Mouse (Mus musculus): ENCODE data around the gene Kl. TPM values are rescaled to one million over a fixed set of nuclear protein-coding genes. Genes with fewer than 3 reads are reported as not detected.

The Kl gene
- total RNA-seq, 2 experiments from 2014 or later, result 3.2 to 5.6 TPM

DNA sequence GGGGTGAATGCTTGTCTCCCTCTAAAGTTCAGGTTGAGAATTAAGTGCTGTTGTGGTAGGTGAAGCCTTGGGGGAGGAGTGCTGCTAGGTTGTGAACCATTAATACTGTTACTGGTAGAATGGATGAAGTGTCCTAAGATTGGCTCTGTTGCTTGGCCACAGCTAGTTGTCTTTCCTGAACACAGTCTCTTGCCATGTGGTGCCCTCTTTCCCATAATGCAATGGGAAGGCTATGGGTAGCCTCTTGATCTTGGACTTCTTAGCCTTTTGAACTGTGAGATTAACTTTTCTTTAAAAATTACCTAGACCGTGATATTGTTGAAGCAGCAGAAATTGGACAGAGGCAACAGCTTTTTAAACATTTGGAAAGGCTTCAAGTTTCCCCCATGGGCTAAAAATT, 7.5 kb downstream of the Kl start:
- no peak for DNase-seq (ENCODE audit: low spot score in 2 of 2)
- intact Hi-C loops (cut with DNase I), result no loop called here

DNA sequence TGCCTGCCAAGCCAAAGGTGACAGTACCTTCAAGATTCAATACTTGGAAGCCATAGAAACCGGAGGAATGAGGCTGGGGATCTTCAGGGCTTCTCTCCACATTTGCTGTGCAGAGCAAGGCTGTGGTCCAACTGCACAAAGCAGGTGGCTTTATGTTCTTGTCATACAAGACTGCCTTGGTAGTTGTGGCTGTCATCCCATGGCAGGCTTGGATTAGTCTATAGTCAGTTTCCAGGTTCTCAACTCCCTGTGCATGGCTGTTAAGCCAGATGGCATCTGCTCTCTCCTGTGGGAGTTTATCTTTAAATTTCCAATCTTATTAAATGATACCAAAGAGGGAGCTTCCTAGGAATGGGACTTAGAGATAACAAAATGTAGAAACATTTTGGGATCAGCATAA, 9.2 kb downstream of the Kl start:
- intact Hi-C loops (cut with DNase I), result no loop called here
- peak in 1 of 2 experiments; percentile 33 for DNase-seq (ENCODE audit: low spot score in 2 of 2)

DNA sequence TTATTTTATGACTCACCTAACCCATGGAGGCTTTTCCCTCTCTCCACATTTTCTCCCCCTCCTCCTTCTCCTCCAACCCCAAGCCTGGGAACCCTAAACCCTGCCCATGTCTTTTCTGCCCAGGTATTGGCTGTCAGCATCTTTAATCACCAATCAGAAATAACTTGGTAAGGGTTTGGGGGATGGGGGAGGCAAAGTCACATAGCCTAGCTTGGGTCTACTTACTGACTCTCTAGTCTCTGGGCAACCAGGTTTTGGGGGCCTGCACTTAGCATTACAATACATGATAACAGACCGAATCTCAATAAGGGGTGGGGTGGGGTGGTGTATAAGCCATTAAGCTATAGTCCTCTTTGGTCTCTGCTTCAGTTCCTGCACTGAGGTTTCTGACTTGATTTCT, 10.3 kb downstream of the Kl start:
- intact Hi-C loops (cut with DNase I), result no loop called here
- no peak for DNase-seq (ENCODE audit: low spot score in 2 of 2)

- intact Hi-C loops (cut with DNase I), result no loop called here
Measured at GRCm38 (mm10) chr5:150967925-150968324, 15.5 kb downstream of the Kl start.

GRCm38 (mm10) chr5:150970551-150970950, 18.1 kb downstream of the Kl start:
- no peak for DNase-seq (ENCODE audit: low spot score in 2 of 2)
- intact Hi-C loops (cut with DNase I), result no loop called here

More at GRCm38 (mm10) chr5:150967925-150968324, 15.5 kb downstream of the Kl start:
- DNase-seq (ENCODE audit: low spot score in 2 of 2), result no peak

GRCm38 (mm10) chr5:150971126-150971525, 18.7 kb downstream of the Kl start:
- DNase-seq (ENCODE audit: low spot score in 2 of 2), result no peak
- intact Hi-C loops (cut with DNase I), result no loop called here

DNA sequence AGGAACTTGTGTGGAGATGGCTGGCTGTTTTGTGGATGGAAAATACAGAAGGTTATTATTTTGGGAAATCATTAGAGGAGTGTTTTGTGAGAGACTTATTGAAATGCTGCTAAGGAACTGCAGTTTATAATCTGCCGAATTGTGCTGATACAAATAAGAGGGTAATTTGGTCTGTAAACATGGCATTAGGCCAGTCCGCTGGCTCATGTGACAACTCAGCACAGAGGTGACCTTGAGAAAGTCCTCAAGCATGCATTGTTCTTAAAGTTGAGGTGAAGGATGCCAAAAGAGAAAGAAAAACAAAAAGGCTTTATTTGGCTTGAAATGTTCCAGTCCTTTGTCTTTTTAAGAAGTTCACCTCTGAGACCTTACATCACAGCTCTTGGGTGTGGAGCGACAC, 21.8 kb downstream of the Kl start:
- no peak for DNase-seq (ENCODE audit: low spot score in 2 of 2)
- intact Hi-C loops (cut with DNase I), result no loop called here

- DNase-seq (ENCODE audit: low spot score in 2 of 2), result no peak
- intact Hi-C loops (cut with DNase I), result no loop called here
Measured at GRCm38 (mm10) chr5:150977383-150977958, 25.1 kb downstream of the Kl start.

GRCm38 (mm10) chr5:150979341-150980136, 27.1 kb downstream of the Kl start:
- intact Hi-C loops (cut with DNase I), result no loop called here
- DNase-seq (ENCODE audit: low spot score in 2 of 2), result no peak

- intact Hi-C loops (cut with DNase I), result no loop called here
- no peak for DNase-seq (ENCODE audit: low spot score in 2 of 2)
Measured at GRCm38 (mm10) chr5:150982082-150982481, 29.7 kb downstream of the Kl start.

DNA sequence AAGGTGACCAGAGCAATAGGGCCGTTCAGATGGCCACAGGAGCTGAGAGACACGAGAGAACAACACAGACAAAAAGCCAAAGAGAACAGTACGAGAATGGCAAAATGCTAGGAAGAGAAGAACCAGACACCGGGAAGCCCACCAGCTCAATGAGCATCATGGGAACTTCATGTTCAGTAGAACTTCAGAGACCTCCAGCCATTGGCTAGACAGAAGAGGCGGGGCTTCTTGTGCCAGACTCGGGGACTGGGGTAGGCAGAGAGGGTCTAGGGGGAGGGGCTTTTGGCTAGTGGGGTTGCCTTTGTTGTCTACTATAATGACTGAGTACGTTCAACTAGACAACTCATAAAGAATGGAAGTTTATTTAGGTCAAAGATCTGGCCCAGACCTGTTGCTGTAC, 41.7 kb downstream of the Kl start:
- intact Hi-C loops (cut with DNase I), result no loop called here
- DNase-seq (ENCODE audit: low spot score in 2 of 2), result no peak

- DNase-seq (ENCODE audit: low spot score in 2 of 2), result peak in 1 of 2 experiments; percentile 64
- intact Hi-C loops (cut with DNase I), result no loop called here
Measured at GRCm38 (mm10) chr5:150996586-150996985, 44.2 kb downstream of the Kl start.

- no peak for DNase-seq (ENCODE audit: low spot score in 2 of 2)
- intact Hi-C loops (cut with DNase I), result no loop called here
Measured at GRCm38 (mm10) chr5:151001111-151001510, 48.7 kb downstream of the Kl start.

- DNase-seq (ENCODE audit: low spot score in 2 of 2), result no peak
- intact Hi-C loops (cut with DNase I), result no loop called here
Measured at GRCm38 (mm10) chr5:151002051-151002450, 49.6 kb downstream of the Kl start.

- DNase-seq (ENCODE audit: low spot score in 2 of 2), result no peak
- intact Hi-C loops (cut with DNase I), result no loop called here
Measured at GRCm38 (mm10) chr5:151004216-151004755, 51.9 kb downstream of the Kl start.

DNA sequence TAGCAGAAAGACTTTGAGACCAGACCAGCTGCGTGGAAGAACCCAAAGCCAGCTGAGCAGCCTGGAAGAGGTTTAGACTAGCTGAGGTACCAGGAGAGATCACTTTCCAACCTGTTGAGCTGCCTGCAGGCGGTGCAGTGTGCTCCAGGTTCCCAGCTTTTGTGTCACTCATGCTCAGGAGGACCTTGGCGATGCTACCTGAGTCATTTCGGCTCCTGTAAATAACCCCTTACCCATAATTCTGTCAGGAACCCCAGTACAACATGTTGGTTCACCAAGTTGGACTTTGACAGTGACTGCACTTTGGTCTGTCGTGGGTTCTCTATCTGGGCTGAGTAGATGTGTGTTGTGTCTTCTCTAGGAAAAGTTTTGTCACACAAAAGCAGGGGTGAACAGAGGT, 66.0 kb downstream of the Kl start:
- intact Hi-C loops (cut with DNase I), result loop anchor here (5.0 kb wide), 1 partner anchor 109 kb away; no protein-coding TSS in a partner anchor
- no peak for DNase-seq (ENCODE audit: low spot score in 2 of 2)

- intact Hi-C loops (cut with DNase I), result loop anchor here (5.0 kb wide), 1 partner anchor 108 kb away; no protein-coding TSS in a partner anchor
- no peak for DNase-seq (ENCODE audit: low spot score in 2 of 2)
Measured at GRCm38 (mm10) chr5:151018959-151019358, 66.6 kb downstream of the Kl start.

DNA sequence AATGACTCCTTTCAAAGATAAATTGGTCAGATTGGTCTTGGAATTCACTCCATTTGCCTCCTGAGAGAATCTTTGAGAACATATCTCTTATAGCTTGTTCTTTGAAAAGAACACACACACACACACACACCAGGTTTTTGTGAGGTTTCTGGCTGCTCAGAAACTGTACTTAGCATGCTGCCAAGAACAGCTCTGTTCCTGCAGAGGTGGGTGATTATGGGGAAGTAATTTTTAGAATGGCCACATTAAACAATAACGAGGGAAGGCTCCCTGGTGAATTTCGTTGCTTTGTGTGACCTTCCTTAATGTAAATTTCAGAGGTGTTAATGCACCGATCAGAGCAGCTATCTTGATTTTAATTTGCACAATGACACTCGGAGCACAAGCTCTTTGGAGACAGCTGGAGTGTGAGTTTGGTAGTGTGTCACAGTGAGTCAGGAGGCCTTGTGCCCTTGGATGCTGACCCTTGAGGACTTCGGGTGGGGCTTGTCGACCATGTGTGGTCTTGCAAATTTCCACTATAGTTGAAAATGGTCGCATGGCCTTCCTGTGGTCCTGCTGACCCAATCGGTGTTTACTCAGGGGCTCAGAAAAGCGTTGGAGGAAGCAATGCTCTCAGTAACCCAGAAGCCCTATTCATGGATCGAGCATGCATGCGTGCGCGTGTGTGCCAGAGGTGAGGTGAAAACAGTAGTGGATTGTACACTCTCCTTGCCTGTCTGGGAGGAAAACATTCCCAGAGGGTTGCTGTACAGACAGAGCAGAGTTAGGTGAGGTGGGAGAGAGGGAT, 67.8 kb downstream of the Kl start:
- peak in 1 of 2 experiments; percentile 65 for DNase-seq (ENCODE audit: low spot score in 2 of 2)
- intact Hi-C loops (cut with DNase I), result loop anchor here (2.0 kb wide), 1 partner anchor 37 kb away; no protein-coding TSS in a partner anchor

GRCm38 (mm10) chr5:151020831-151021230, 68.4 kb downstream of the Kl start:
- intact Hi-C loops (cut with DNase I), result loop anchor here (2.0 kb wide), 1 partner anchor 36 kb away; no protein-coding TSS in a partner anchor
- no peak for DNase-seq (ENCODE audit: low spot score in 2 of 2)

DNA sequence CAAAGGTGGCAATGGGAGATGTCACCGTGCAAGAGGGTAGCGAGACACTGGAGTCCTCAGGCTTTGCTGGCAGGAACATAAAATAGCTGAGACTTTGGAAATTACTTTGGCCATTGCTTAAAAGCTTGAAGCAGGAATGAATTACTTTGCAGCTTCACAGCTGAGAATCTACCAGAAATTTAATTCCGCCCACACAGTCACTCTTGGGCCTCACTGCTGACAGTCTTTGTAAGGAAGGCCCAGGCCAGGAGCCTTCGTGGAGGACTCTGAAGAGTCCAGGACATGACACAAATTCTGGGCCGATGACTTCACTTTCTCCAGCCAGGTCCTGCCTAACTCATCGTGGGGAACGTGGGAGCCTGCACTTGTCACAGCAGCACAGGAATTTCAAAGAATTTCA, 69.6 kb downstream of the Kl start:
- DNase-seq (ENCODE audit: low spot score in 2 of 2), result peak in 1 of 2 experiments; percentile 70
- intact Hi-C loops (cut with DNase I), result no loop called here

Data from left cerebral cortex, postnatal 25 days (tissue).